Mouse (Mus musculus): ENCODE results near the gene Poc5.

DNA sequence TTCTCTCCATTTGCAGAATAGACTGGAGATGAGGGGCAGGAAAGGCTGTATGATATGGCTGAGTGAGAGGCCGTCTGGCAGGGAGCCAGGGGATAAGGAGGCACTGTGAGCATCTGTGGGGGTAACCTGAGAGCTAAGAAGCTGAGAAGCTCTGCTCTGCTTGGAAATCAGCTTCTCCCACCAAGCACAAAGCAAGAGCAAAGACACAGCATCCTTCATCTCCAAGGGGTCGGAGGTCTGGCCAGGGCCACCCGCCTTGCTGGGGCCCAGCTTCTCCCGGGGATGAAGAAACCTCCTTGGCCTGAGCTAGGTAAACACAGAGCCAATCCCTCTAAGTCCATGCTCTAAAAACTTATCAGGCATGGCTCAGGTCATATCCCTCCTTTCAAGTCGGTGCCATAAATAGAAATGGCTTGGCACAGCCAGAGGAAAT, 46.8 kb downstream of the Poc5 start:
- TF ChIP-seq MAFK (IDR thresholded peaks at IDR 0.05; ENCODE audit: insufficient read depth, low read depth, low read length), result no peak
- TF ChIP-seq CHD2 (IDR thresholded peaks at IDR 0.05; ENCODE audit: low read depth, low read length), result no peak
- no peak for TF ChIP-seq HCFC1 (IDR thresholded peaks at IDR 0.05; ENCODE audit: borderline replicate concordance, insufficient read depth, low read length)

All from ES-E14 (cell line).